Mouse (Mus musculus): ENCODE results near the gene Fbxo7.

DNA sequence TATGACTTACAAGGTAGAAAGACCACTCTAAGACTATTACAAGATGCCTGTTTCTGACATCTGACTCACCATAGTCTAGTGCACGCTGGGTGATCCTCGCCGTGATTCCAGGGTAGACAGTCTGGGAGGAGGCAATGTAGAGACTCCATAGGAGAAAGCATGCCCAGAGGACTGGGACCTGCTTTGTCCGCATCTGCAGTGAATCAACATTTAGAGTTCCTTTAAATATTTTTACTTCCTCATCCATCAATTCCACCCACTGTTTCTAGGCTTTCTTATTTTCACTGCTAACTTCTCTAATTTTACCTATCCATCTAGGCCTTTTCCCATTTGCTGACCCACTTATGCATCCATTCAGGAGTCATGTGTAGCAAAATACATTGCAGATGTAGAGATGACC is 21.3 kb upstream of the Fbxo7 start:
- TF ChIP-seq POLR2A (IDR thresholded peaks at IDR 0.05; ENCODE audit: borderline replicate concordance, insufficient read depth, low read length) (no peak), CTCF (IDR thresholded peaks at IDR 0.05; ENCODE audit: borderline replicate concordance, insufficient read depth, low read depth, low read length) (no peak)
